Mouse (Mus musculus) liver, embryonic 14.5 days (tissue): ENCODE results near the gene Mfsd4b5.

Experiments
- CTCF ChIP-seq: IDR thresholded peaks from 2 replicates; pipeline ENCODE4 v1.5.1; 2016; ENCODE audit warnings: antibody characterized with exemption, low read depth, control low read depth
- EP300 ChIP-seq: IDR thresholded peaks from 2 replicates; pipeline ENCODE4 v1.6.1; 2016; ENCODE audit warnings: antibody characterized with exemption, low read depth

GRCm38 (mm10) chr10:39961906-39962305 lies 24.5 kb downstream of the Mfsd4b5 start:
- TF ChIP-seq CTCF (no peak), EP300 (no peak)
